Mouse (Mus musculus) embryonic fibroblast, embryonic 13.5 days (primary cell): ENCODE measurements around the gene Uhrf1bp1. TPM values are rescaled to one million over a fixed set of nuclear protein-coding genes. Genes with fewer than 3 reads are reported as not detected.

ENCODE experiments used
- H3K27ac ChIP-seq: 2 replicates; pipeline ENCODE4 v1.5.1; 2012; ENCODE audit warnings: low read length, control low read depth, inconsistent platforms; ENCODE audit not compliant: insufficient read depth
- H3K4me1 ChIP-seq: 2 replicates; pipeline ENCODE4 v1.6.1; 2011; ENCODE audit warnings: low read length; ENCODE audit not compliant: control insufficient read depth, insufficient read depth
- H3K4me3 ChIP-seq: 2 replicates; pipeline ENCODE4 v1.5.1; 2011; ENCODE audit warnings: mild to moderate bottlenecking, control low read depth, low read length; ENCODE audit not compliant: insufficient read depth
- CTCF ChIP-seq: IDR thresholded peaks from 2 replicates; pipeline ENCODE4 v1.5.1; 2011; ENCODE audit warnings: mild to moderate bottlenecking, control low read depth, low read length, moderate library complexity, borderline replicate concordance; ENCODE audit not compliant: insufficient read depth
- POLR2A ChIP-seq: IDR thresholded peaks from 2 replicates; pipeline ENCODE4 v1.6.1; 2011; ENCODE audit warnings: low read depth, mild to moderate bottlenecking, control low read depth, low read length, moderate library complexity
- polyA plus RNA-seq: library from polyadenylated mRNA; stranded (reverse); fragments of >200 nt; gene quantifications from 2 replicates; pipeline ENCODE4 v1.2.4, GENCODE M21; 2011; ENCODE audit warnings: low read depth; ENCODE audit not compliant: missing spikeins, insufficient read length

The Uhrf1bp1 gene
- polyA plus RNA-seq, 1 experiment, result 20.6 TPM

- H3K27ac ChIP-seq, result no peak overlapping the region
- TF ChIP-seq CTCF (no peak), POLR2A (no peak)
Observed at GRCm38 (mm10) chr17:27873583-27873982, 17.3 kb downstream of the Uhrf1bp1 start.

GRCm38 (mm10) chr17:27874510-27874909, 18.3 kb downstream of the Uhrf1bp1 start:
- Histone ChIP-seq H3K4me1 (peaks cover 8% of the 10 kb centered on the region), H3K4me3 (no peak overlapping the region), H3K27ac (no peak overlapping the region)
- TF ChIP-seq CTCF (no peak), POLR2A (no peak)

More at GRCm38 (mm10) chr17:27873583-27873982, 17.3 kb downstream of the Uhrf1bp1 start:
- H3K4me3 ChIP-seq, result no peak overlapping the region
- H3K4me1 ChIP-seq, result peaks cover 8% of the 10 kb centered on the region

- H3K4me3 ChIP-seq, result no peak overlapping the region
- H3K27ac ChIP-seq, result no peak overlapping the region
- no peaks in the 10 kb centered on the region for H3K4me1 ChIP-seq
- TF ChIP-seq CTCF (peak; percentile 40; the same call in 1 of the 2 replicates), POLR2A (no peak)
Observed at GRCm38 (mm10) chr17:27881518-27881917, 25.3 kb downstream of the Uhrf1bp1 start.

- Histone ChIP-seq H3K4me3 (no peak overlapping the region), H3K27ac (no peak overlapping the region), H3K4me1 (no peaks in the 10 kb centered on the region)
- TF ChIP-seq POLR2A (no peak), CTCF (no peak)
Observed at GRCm38 (mm10) chr17:27883129-27883528, 26.9 kb downstream of the Uhrf1bp1 start.

- no peak for TF ChIP-seq CTCF
- no peak for TF ChIP-seq POLR2A
- Histone ChIP-seq H3K4me1 (no peaks in the 10 kb centered on the region), H3K4me3 (no peak overlapping the region), H3K27ac (no peak overlapping the region)
Observed at GRCm38 (mm10) chr17:27883994-27884393, 27.8 kb downstream of the Uhrf1bp1 start.

GRCm38 (mm10) chr17:27886499-27887210, 30.4 kb downstream of the Uhrf1bp1 start:
- Histone ChIP-seq H3K4me3 (no peak overlapping the region), H3K4me1 (no peaks in the 10 kb centered on the region), H3K27ac (no peak overlapping the region)
- TF ChIP-seq CTCF (0 out of 2 replicates have a peak, but pooled peaks have one; percentile 20), POLR2A (no peak)

- Histone ChIP-seq H3K27ac (peak overlapping the region; percentile 17; the same call in 1 of the 2 replicates), H3K4me1 (no peaks in the 10 kb centered on the region), H3K4me3 (peak overlapping the region; percentile 98)
- TF ChIP-seq CTCF (no peak; the same call in 1 of the 2 replicates), POLR2A (peak; percentile 86)
Observed at GRCm38 (mm10) chr17:27907512-27908205, 51.4 kb downstream of the Uhrf1bp1 start.

- no peaks in the 10 kb centered on the region for H3K4me1 ChIP-seq
- no peak for TF ChIP-seq CTCF
- TF ChIP-seq POLR2A, result no peak; the same call in 1 of the 2 replicates
- H3K4me3 ChIP-seq, result peak overlapping the region; percentile 84
- H3K27ac ChIP-seq, result peak overlapping the region; percentile 17; the same call in 1 of the 2 replicates
Observed at GRCm38 (mm10) chr17:27908206-27908887, 52.1 kb downstream of the Uhrf1bp1 start.

- H3K4me3 ChIP-seq, result peak within 1 kb of the TSS; percentile 84
- H3K27ac ChIP-seq, result no peak within 1 kb of the TSS
- H3K4me1 ChIP-seq, result no peaks in the 10 kb centered on the region
- TF ChIP-seq CTCF (no peak), POLR2A (peak; percentile 54)
Observed at GRCm38 (mm10) chr17:27908888-27909621, 52.8 kb downstream of the Uhrf1bp1 start, which contains the start of gene Anks1. Gene Anks1 (plus strand): TSS chr17:27909306.
